Mouse (Mus musculus) kidney, embryonic 14.5 days (tissue): ENCODE results near the gene Rtbdn. TPM values are rescaled to one million over a fixed set of nuclear protein-coding genes. Genes with fewer than 3 reads are reported as not detected.
A peak's percentile ranks its signal among the peaks of the same experiment; 100 is the strongest.

Experiments used
- ATAC-seq: fragments of 200-750 bp; cut with Nextera tagmentation; 2 replicates; pipeline ENCODE4 v1.8.0; 2017; ENCODE audit warnings: moderate number of reproducible peaks, mild to moderate bottlenecking, moderate TSS enrichment, moderate library complexity; ENCODE audit not compliant: low FRiP score, low TSS enrichment
- H3K27ac ChIP-seq: fragments of 300-500 bp; sonication (generic); 2 replicates; pipeline ENCODE4 v1.5.1; 2014; ENCODE audit warnings: low read depth, mild to moderate bottlenecking, low read length, moderate library complexity, mixed read lengths
- H3K27me3 ChIP-seq: fragments of 300-500 bp; sonication (generic); 2 replicates; pipeline ENCODE4 v1.6.1; 2014; ENCODE audit warnings: mild to moderate bottlenecking, low read length; ENCODE audit not compliant: control insufficient read depth, insufficient read depth
- H3K36me3 ChIP-seq: fragments of 300-500 bp; sonication (generic); 2 replicates; pipeline ENCODE4 v1.6.1; 2014; ENCODE audit warnings: low read length, mixed read lengths; ENCODE audit not compliant: control insufficient read depth, insufficient read depth
- H3K4me1 ChIP-seq: fragments of 300-500 bp; sonication (generic); 2 replicates; pipeline ENCODE4 v1.6.1; 2014; ENCODE audit warnings: low read length, mixed read lengths; ENCODE audit not compliant: control insufficient read depth, insufficient read depth
- H3K4me2 ChIP-seq: fragments of 300-500 bp; sonication (generic); replicated peaks from 2 replicates; pipeline ENCODE4 v1.6.1; 2014; ENCODE audit warnings: low read depth, mild to moderate bottlenecking, low read length
- H3K4me3 ChIP-seq: fragments of 300-500 bp; sonication (generic); 2 replicates; pipeline ENCODE4 v1.5.1; 2014; ENCODE audit warnings: mild to moderate bottlenecking, low read length
- H3K9ac ChIP-seq: fragments of 300-500 bp; sonication (generic); 2 replicates; pipeline ENCODE4 v1.6.1; 2014; ENCODE audit warnings: low read depth, mild to moderate bottlenecking, low read length, moderate library complexity
- H3K9me3 ChIP-seq: fragments of 300-500 bp; sonication (generic); 2 replicates; pipeline ENCODE4 v1.6.1; 2016; ENCODE audit warnings: low read length; ENCODE audit not compliant: control insufficient read depth
- WGBS: fragments of 180-500 bp; shearing (Covaris S2); extraction: QIAGEN DNeasy Blood & Tissue Kit; methylation state at CpG from one replicate; pipeline ENCODE4 v1.1.7; 2014; 5-methylcytosine and 5-hydroxymethylcytosine counted together
- microRNA-seq: library from miRNA; unstranded; fragments of <30 nt; microRNA quantifications from one replicate; pipeline ENCODE4, GENCODE M21; 2016
- polyA plus RNA-seq: library from polyadenylated mRNA; unstranded; fragments of >200 nt; fragmentation: Nextera tagmentation; extraction: Ambion mirVana; gene quantifications from 2 replicates; pipeline ENCODE4 v1.2.1, GENCODE M21; 2014

Gene Rtbdn
- polyA plus RNA-seq, 1 experiment from 2014 or later, result not detected

DNA sequence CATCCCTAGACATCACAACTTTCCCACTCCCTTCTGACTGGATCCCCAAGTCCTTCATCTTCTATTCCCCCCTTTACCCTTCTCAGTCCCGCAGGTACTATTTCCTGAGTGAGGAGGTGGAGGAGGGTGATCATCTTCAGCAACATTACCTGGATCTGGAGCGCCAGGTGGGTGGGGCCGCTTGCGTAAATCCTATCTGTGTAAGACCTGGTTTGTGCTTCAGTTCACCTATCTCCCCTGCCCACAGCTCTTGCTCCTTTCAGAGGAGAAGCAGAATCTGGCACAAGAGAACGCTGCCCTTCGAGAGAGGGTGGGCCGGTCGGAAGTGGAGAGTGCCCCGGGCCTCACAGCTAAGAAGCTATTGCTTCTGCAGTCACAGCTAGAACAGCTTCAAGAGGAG, 47.6 kb downstream of the Rtbdn start:
- WGBS, result 91% methylated on average over 9 of the region's 9 CpGs
- Histone ChIP-seq H3K9me3 (no peaks in the 10 kb centered on the region), H3K4me3 (no peak overlapping the region), H3K4me2 (no peak overlapping the region), H3K36me3 (no peaks in the 10 kb centered on the region; the same call in 1 of the 2 replicates), H3K27ac (no peak overlapping the region), H3K27me3 (peaks cover 7% of the 10 kb centered on the region; the same call in 1 of the 2 replicates), H3K4me1 (peaks cover 4% of the 10 kb centered on the region; the same call in 1 of the 2 replicates), H3K9ac (no peak overlapping the region)
- no peak for ATAC-seq

DNA sequence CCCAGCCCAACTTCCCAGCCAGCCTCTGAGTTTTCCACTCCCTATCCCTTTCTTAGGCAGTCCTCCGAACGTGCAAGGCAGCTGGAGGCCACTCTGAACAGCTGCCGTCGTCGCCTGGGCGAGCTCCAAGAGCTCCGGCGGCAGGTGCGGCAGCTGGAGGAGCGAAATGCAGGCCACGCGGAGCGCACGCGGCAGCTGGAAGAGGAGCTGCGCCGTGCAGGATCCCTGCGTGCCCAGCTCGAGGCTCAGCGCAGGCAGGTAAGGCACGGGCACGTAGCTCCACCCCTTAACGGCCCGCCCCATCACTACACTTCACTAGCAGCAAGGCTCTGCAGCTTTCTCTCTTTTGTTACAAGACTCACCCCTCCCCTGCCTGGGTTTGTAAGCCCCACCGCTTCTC, 48.9 kb downstream of the Rtbdn start:
- H3K9ac ChIP-seq, result no peak overlapping the region
- peaks cover 7% of the 10 kb centered on the region; the same call in 1 of the 2 replicates for H3K27me3 ChIP-seq
- H3K27ac ChIP-seq, result no peak overlapping the region
- no peaks in the 10 kb centered on the region for H3K4me1 ChIP-seq
- no peak for ATAC-seq
- H3K4me3 ChIP-seq, result no peak overlapping the region
- no peaks in the 10 kb centered on the region; the same call in 1 of the 2 replicates for H3K36me3 ChIP-seq
- no peak overlapping the region for H3K4me2 ChIP-seq
- no peaks in the 10 kb centered on the region for H3K9me3 ChIP-seq
- 21% methylated on average over 25 of the region's 25 CpGs for WGBS

DNA sequence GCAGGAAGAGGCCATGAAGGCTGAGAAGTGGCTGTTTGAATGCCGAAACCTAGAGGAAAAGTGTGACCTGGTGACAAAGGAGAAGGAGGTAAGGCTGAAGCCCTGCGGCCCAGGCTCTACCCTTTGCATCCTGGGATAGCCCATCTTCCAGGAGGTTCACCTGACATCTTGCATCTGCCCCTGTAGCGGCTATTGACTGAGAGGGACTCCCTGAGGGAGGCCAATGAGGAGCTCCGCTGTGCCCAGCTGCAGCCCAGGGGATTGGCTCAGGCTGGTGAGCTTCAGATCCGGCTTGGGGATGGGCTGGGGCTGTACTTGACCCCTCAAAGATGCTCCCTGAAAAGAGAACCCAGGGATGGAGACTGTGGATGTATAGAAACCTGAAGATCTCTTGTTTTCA, 50.2 kb downstream of the Rtbdn start:
- H3K36me3 ChIP-seq, result no peaks in the 10 kb centered on the region; the same call in 1 of the 2 replicates
- H3K4me3 ChIP-seq, result no peak overlapping the region
- WGBS, result 87% methylated on average over 5 of the region's 5 CpGs
- H3K4me1 ChIP-seq, result no peaks in the 10 kb centered on the region
- H3K9ac ChIP-seq, result no peak overlapping the region
- peaks cover 7% of the 10 kb centered on the region; the same call in 1 of the 2 replicates for H3K27me3 ChIP-seq
- H3K9me3 ChIP-seq, result no peaks in the 10 kb centered on the region
- H3K4me2 ChIP-seq, result no peak overlapping the region
- ATAC-seq, result peak; percentile 25; the same call in 1 of the 2 replicates
- H3K27ac ChIP-seq, result no peak overlapping the region

DNA sequence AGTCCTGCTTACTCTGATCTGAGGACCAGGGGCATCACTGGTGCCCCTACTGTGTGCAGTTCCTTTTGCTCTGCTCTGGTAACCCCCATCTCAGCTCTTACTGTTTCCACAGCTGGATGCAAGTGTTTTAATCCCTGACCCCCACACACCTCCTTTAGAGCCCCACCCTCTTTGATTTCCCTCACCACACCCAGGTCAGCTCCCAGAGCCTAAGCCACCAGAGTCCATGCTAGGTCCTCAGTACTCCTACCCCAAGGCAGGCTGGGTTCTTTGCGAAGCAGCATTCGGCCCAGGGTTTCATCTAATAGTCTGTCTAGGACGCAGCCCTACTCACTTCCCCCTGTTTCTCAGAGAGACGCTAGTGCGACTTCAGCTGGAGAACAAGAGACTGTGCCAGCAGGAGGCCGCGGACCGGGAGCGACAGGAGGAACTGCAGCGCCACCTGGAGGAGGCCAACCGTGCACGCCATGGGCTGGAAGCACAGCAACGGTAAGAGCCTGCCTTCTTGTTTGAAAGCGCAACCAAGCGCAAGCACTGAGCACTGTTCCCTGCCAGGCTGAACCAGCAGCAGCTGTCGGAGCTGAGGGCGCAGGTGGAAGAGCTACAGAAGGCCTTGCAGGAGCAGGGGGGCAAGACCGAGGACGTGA, 51.0 kb downstream of the Rtbdn start:
- H3K36me3 ChIP-seq, result no peaks in the 10 kb centered on the region; the same call in 1 of the 2 replicates
- no peaks in the 10 kb centered on the region for H3K9me3 ChIP-seq
- WGBS, result 5% methylated on average over 19 of the region's 19 CpGs
- no peak overlapping the region for H3K27ac ChIP-seq
- 0 out of 2 replicates have a peak overlapping the region, but pooled peaks have one; percentile 5 for H3K4me2 ChIP-seq
- H3K27me3 ChIP-seq, result peaks cover 7% of the 10 kb centered on the region; the same call in 1 of the 2 replicates
- H3K9ac ChIP-seq, result no peak overlapping the region
- H3K4me1 ChIP-seq, result no peaks in the 10 kb centered on the region
- ATAC-seq, result peak; percentile 73
- H3K4me3 ChIP-seq, result no peak overlapping the region

Small RNA genes lying within 50 kb of the gene (microRNA-seq; reads per million reads assigned to microRNA genes)
- gene Gm24197, result not detected

Other genes with a start within 250 kb of the Rtbdn start
- 6.3 and 8.9 TPM in 2 replicates for gene Lyl1, start 245.5 kb upstream of the Rtbdn start, polyA plus RNA-seq
- 1.7 and 2.8 TPM in 2 replicates for gene G430095P16Rik, start 224.0 kb upstream of the Rtbdn start, polyA plus RNA-seq
- gene Nfix, start 146.6 kb upstream of the Rtbdn start, polyA plus RNA-seq, result 9.4 and 10.9 TPM in 2 replicates
- 5.9 and 6.0 TPM in 2 replicates for gene Dand5, start 124.2 kb upstream of the Rtbdn start, polyA plus RNA-seq
- 49.2 and 54.2 TPM in 2 replicates for gene Gadd45gip1, start 115.5 kb upstream of the Rtbdn start, polyA plus RNA-seq
- 124 and 125 TPM in 2 replicates for gene Rad23a, start 106.3 kb upstream of the Rtbdn start, polyA plus RNA-seq
- gene Calr, start 100.1 kb upstream of the Rtbdn start, polyA plus RNA-seq, result 758 and 944 TPM in 2 replicates
- gene Farsa, start 90.0 kb upstream of the Rtbdn start, polyA plus RNA-seq, result 90.4 and 105 TPM in 2 replicates
- gene Syce2, start 74.9 kb upstream of the Rtbdn start, polyA plus RNA-seq, result 73.0 and 98.4 TPM in 2 replicates
- 28.6 and 43.3 TPM in 2 replicates for gene Gcdh, start 53.1 kb upstream of the Rtbdn start, polyA plus RNA-seq
- gene Klf1, start 45.1 kb upstream of the Rtbdn start, polyA plus RNA-seq, result 1.2 and 1.7 TPM in 2 replicates
- gene Dnase2a, start 38.4 kb upstream of the Rtbdn start, polyA plus RNA-seq, result 10.8 and 12.1 TPM in 2 replicates
- gene Mast1, start 9.6 kb upstream of the Rtbdn start, polyA plus RNA-seq, result 0.21 and 0.35 TPM in 2 replicates
- not detected in 2 replicates for gene Gm49661, start 22.4 kb downstream of the Rtbdn start, polyA plus RNA-seq
- gene Prdx2, start 22.6 kb downstream of the Rtbdn start, polyA plus RNA-seq, result 965 and 1,048 TPM in 2 replicates
- gene Rnaseh2a, start 22.8 kb downstream of the Rtbdn start, polyA plus RNA-seq, result 143 and 154 TPM in 2 replicates
- gene Junb, start 31.7 kb downstream of the Rtbdn start, polyA plus RNA-seq, result 7.3 and 10.0 TPM in 2 replicates
- gene Hook2, start 43.6 kb downstream of the Rtbdn start, polyA plus RNA-seq, result 14.6 and 18.7 TPM in 2 replicates
- gene Best2, start 67.5 kb downstream of the Rtbdn start, polyA plus RNA-seq, result not detected in 2 replicates
- 109 and 180 TPM in 2 replicates for gene Asna1, start 78.3 kb downstream of the Rtbdn start, polyA plus RNA-seq
- 163 and 211 TPM in 2 replicates for gene Trir, start 79.8 kb downstream of the Rtbdn start, polyA plus RNA-seq
- gene Tnpo2, start 89.9 kb downstream of the Rtbdn start, polyA plus RNA-seq, result 15.6 and 19.7 TPM in 2 replicates
- gene Fbxw9, start 113.1 kb downstream of the Rtbdn start, polyA plus RNA-seq, result 24.4 and 29.6 TPM in 2 replicates
- gene Gm5741, start 121.0 kb downstream of the Rtbdn start, polyA plus RNA-seq, result 1.1 TPM in 1 of 2 replicates, not detected in the other
- gene Dhps, start 124.8 kb downstream of the Rtbdn start, polyA plus RNA-seq, result 74.4 and 85.8 TPM in 2 replicates
- gene Wdr83os, start 133.7 kb downstream of the Rtbdn start, polyA plus RNA-seq, result 161 and 174 TPM in 2 replicates
- 43.4 and 44.9 TPM in 2 replicates for gene Wdr83, start 134.3 kb downstream of the Rtbdn start, polyA plus RNA-seq
- gene Man2b1, start 136.3 kb downstream of the Rtbdn start, polyA plus RNA-seq, result 23.3 and 33.9 TPM in 2 replicates
- 1.3 and 1.6 TPM in 2 replicates for gene Zfp791, start 176.1 kb downstream of the Rtbdn start, polyA plus RNA-seq
- gene Cks1brt, start 204.9 kb downstream of the Rtbdn start, polyA plus RNA-seq, result not detected in 2 replicates